Mouse (Mus musculus): Measurements from ENCODE around the gene Ctnnd2.

Gene Ctnnd2

GRCm38 (mm10) chr15:30541459-30541858 lies 369.1 kb downstream of the Ctnnd2 start:
- no peak for DNase-seq

GRCm38 (mm10) chr15:30548263-30548662 lies 375.9 kb downstream of the Ctnnd2 start:
- DNase-seq, result no peak

- DNase-seq, result no peak
These were observed 378.6 kb downstream of the Ctnnd2 start for GRCm38 (mm10) chr15:30550956-30551355.

GRCm38 (mm10) chr15:30553910-30554406 lies 381.6 kb downstream of the Ctnnd2 start:
- no peak for DNase-seq

GRCm38 (mm10) chr15:30555787-30556186 lies 383.4 kb downstream of the Ctnnd2 start:
- DNase-seq, result no peak

GRCm38 (mm10) chr15:30562375-30562774 lies 390.0 kb downstream of the Ctnnd2 start:
- DNase-seq, result no peak

GRCm38 (mm10) chr15:30564594-30564993 lies 392.2 kb downstream of the Ctnnd2 start:
- DNase-seq, result no peak

- DNase-seq, result peak; percentile 8
These were observed 397.9 kb downstream of the Ctnnd2 start for GRCm38 (mm10) chr15:30570254-30570800.

GRCm38 (mm10) chr15:30587446-30587845 lies 415.1 kb downstream of the Ctnnd2 start:
- no peak for DNase-seq

GRCm38 (mm10) chr15:30590865-30591264 lies 418.5 kb downstream of the Ctnnd2 start:
- DNase-seq, result no peak

GRCm38 (mm10) chr15:30595507-30595906 lies 423.1 kb downstream of the Ctnnd2 start:
- DNase-seq, result no peak

- no peak for DNase-seq
These were observed 438.2 kb downstream of the Ctnnd2 start for GRCm38 (mm10) chr15:30610613-30611012.

GRCm38 (mm10) chr15:30615451-30615850 lies 443.1 kb downstream of the Ctnnd2 start:
- no peak for DNase-seq

- no peak for DNase-seq
These were observed 444.5 kb downstream of the Ctnnd2 start for GRCm38 (mm10) chr15:30616861-30617260.

GRCm38 (mm10) chr15:30617932-30618331 lies 445.5 kb downstream of the Ctnnd2 start:
- no peak for DNase-seq

GRCm38 (mm10) chr15:30628524-30628923 lies 456.1 kb downstream of the Ctnnd2 start:
- no peak for DNase-seq

- no peak for DNase-seq
These were observed 459.8 kb downstream of the Ctnnd2 start for GRCm38 (mm10) chr15:30632113-30632735.

- DNase-seq, result no peak
These were observed 461.5 kb downstream of the Ctnnd2 start for GRCm38 (mm10) chr15:30633917-30634316.

GRCm38 (mm10) chr15:30634522-30634921 lies 462.1 kb downstream of the Ctnnd2 start:
- DNase-seq, result no peak

GRCm38 (mm10) chr15:30640651-30641050 lies 468.3 kb downstream of the Ctnnd2 start:
- peak; percentile 45 for DNase-seq

- no peak for DNase-seq
These were observed 473.3 kb downstream of the Ctnnd2 start for GRCm38 (mm10) chr15:30645688-30646087.

GRCm38 (mm10) chr15:30646501-30647431 lies 474.4 kb downstream of the Ctnnd2 start:
- peak; percentile 64 for DNase-seq

GRCm38 (mm10) chr15:30647679-30648311 lies 475.4 kb downstream of the Ctnnd2 start:
- peak; percentile 67 for DNase-seq
